Mouse (Mus musculus): ENCODE results near the gene Zfp523. TPM values are rescaled to one million over a fixed set of nuclear protein-coding genes. Genes with fewer than 3 reads are reported as not detected.
A peak's percentile ranks its signal among the peaks of the same experiment; 100 is the strongest.

Zfp523 gene
- total RNA-seq, 2 experiments from 2014 or later, result 104 to 106 TPM

GRCm38 (mm10) chr17:28223561-28224391 is 46.8 kb downstream of the Zfp523 start:
- TF ChIP-seq CTCF (conservative IDR thresholded peaks at IDR 0.05), result peak; percentile 45
- DNase-seq (ENCODE audit: low spot score in 2 of 2), result peak; percentile 82 to 83
- Histone ChIP-seq H3K4me3 (peak overlapping the region; percentile 56), H3K27ac (peak overlapping the region; percentile 79)

GRCm38 (mm10) chr17:28224615-28225014 is 47.7 kb downstream of the Zfp523 start:
- DNase-seq (ENCODE audit: low spot score in 2 of 2), result no peak
- H3K27ac ChIP-seq, result peak overlapping the region; percentile 79; the same call in 1 of the 2 replicates
- H3K4me3 ChIP-seq, result no peak overlapping the region; the same call in 1 of the 2 replicates
- no peak for TF ChIP-seq CTCF (conservative IDR thresholded peaks at IDR 0.05)

- TF ChIP-seq CTCF (conservative IDR thresholded peaks at IDR 0.05), result peak; percentile 100; the same call in 1 of the 2 replicates
- H3K4me3 ChIP-seq, result peak overlapping the region; percentile 48
- peak overlapping the region; percentile 88 for H3K27ac ChIP-seq
- peak; percentile 92 to 93 for DNase-seq (ENCODE audit: low spot score in 2 of 2)
Observed at GRCm38 (mm10) chr17:28226014-28226413, 49.1 kb downstream of the Zfp523 start.

- Histone ChIP-seq H3K4me3 (no peak overlapping the region), H3K27ac (no peak overlapping the region)
- no peak for TF ChIP-seq CTCF (conservative IDR thresholded peaks at IDR 0.05)
- DNase-seq (ENCODE audit: low spot score in 2 of 2), result no peak
Observed at GRCm38 (mm10) chr17:28230486-28230885, 53.6 kb downstream of the Zfp523 start.

- no peak overlapping the region for H3K4me3 ChIP-seq
- no peak for DNase-seq (ENCODE audit: low spot score in 2 of 2)
- TF ChIP-seq CTCF (conservative IDR thresholded peaks at IDR 0.05), result no peak
- no peak overlapping the region for H3K27ac ChIP-seq
Observed at GRCm38 (mm10) chr17:28231026-28231736, 54.3 kb downstream of the Zfp523 start.

- Histone ChIP-seq H3K27ac (peak within 1 kb of the TSS; percentile 95), H3K4me3 (peak within 1 kb of the TSS; percentile 97)
- peak; percentile 94 to 98 for DNase-seq (ENCODE audit: low spot score in 2 of 2)
- TF ChIP-seq CTCF (conservative IDR thresholded peaks at IDR 0.05), result peak; percentile 83
Observed at GRCm38 (mm10) chr17:28232475-28233060, 55.6 kb downstream of the Zfp523 start, which contains the start of gene Ppard. Gene Ppard (plus strand): TSS chr17:28232700.

GRCm38 (mm10) chr17:28233091-28233731 is 56.3 kb downstream of the Zfp523 start:
- TF ChIP-seq CTCF (conservative IDR thresholded peaks at IDR 0.05), result no peak
- Histone ChIP-seq H3K27ac (peak overlapping the region; percentile 95), H3K4me3 (peak overlapping the region; percentile 97)
- no peak for DNase-seq (ENCODE audit: low spot score in 2 of 2)

GRCm38 (mm10) chr17:28234641-28235040 is 57.7 kb downstream of the Zfp523 start:
- H3K4me3 ChIP-seq, result no peak overlapping the region; the same call in 1 of the 2 replicates
- TF ChIP-seq CTCF (conservative IDR thresholded peaks at IDR 0.05), result no peak
- no peak overlapping the region for H3K27ac ChIP-seq
- no peak for DNase-seq (ENCODE audit: low spot score in 2 of 2)

- Histone ChIP-seq H3K4me3 (no peak overlapping the region), H3K27ac (peak overlapping the region; percentile 73)
- no peak for TF ChIP-seq CTCF (conservative IDR thresholded peaks at IDR 0.05)
- DNase-seq (ENCODE audit: low spot score in 2 of 2), result no peak
Observed at GRCm38 (mm10) chr17:28235982-28236635, 59.2 kb downstream of the Zfp523 start.

GRCm38 (mm10) chr17:28236636-28237015 is 59.7 kb downstream of the Zfp523 start:
- DNase-seq (ENCODE audit: low spot score in 2 of 2), result no peak
- Histone ChIP-seq H3K4me3 (no peak overlapping the region), H3K27ac (peak overlapping the region; percentile 73; the same call in 1 of the 2 replicates)
- no peak for TF ChIP-seq CTCF (conservative IDR thresholded peaks at IDR 0.05)

GRCm38 (mm10) chr17:28237362-28237761 is 60.4 kb downstream of the Zfp523 start:
- DNase-seq (ENCODE audit: low spot score in 2 of 2), result no peak
- Histone ChIP-seq H3K4me3 (no peak overlapping the region), H3K27ac (peak overlapping the region; percentile 73; the same call in 1 of the 2 replicates)
- no peak for TF ChIP-seq CTCF (conservative IDR thresholded peaks at IDR 0.05)

- Histone ChIP-seq H3K27ac (peak overlapping the region; percentile 43), H3K4me3 (no peak overlapping the region)
- TF ChIP-seq CTCF (conservative IDR thresholded peaks at IDR 0.05), result no peak
- DNase-seq (ENCODE audit: low spot score in 2 of 2), result no peak
Observed at GRCm38 (mm10) chr17:28237874-28238273, 60.9 kb downstream of the Zfp523 start.

All from layer of hippocampus, adult 2 months (tissue).